In the genomic region with DNA sequence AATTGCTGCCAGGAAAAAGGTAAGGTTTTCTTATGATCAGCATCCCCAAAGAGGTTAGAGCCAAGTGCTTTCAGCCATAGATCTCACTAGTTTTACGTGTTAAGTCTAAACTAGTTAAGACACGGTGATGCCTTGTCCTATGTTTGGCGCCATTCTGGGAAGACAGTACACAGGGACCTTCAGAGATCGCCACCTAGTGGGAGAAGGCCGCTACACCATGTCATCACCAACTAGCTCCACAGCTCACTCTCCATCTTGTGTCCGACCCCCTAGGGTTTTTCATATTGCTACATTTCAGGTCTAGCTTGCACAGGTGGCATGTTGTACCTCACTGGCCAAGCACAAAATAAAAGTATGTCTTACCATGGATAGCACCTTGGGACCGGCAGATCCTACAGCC, we compare ENCODE assay signal across 9 mouse cellular contexts. TPM values are rescaled to one million over a fixed set of nuclear protein-coding genes. Genes with fewer than 3 reads are reported as not detected.
DNase-seq lines count a peak whose midpoint lies in the region; ATAC-seq and TF ChIP-seq lines count a peak whose summit lies in the region.
"Had no signal": no experiment of that assay in that cellular context is flagged by ENCODE, and none has a peak within 500 bp of the region (broad histone marks: within the 10 kb centered on the region; RNA-seq: fewer than 3 reads in every experiment).

No protein-coding gene starts in this region.

- peak; percentile 91 for DNase-seq in ES-CJ7 (ENCODE audit: low read depth, low spot score)
- DNase-seq in heart, postnatal 0 days (ENCODE audit: low spot score) = peak; percentile 61
- DNase-seq in large intestine, adult 2 months (ENCODE audit: low read depth, low spot score) = peak; percentile 44
- DNase-seq in retina, adult 2 months (ENCODE audit: low read depth, low spot score) = peak; percentile 52
- peak; percentile 83 for DNase-seq in thymus, postnatal 25 days

- ATAC-seq in embryonic facial prominence, embryonic 13.5 days (ENCODE audit: insufficient number of reproducible peaks, insufficient read depth, low FRiP score, low TSS enrichment, low read depth) = no peak
- ATAC-seq in heart, postnatal 0 days (ENCODE audit: insufficient read depth, low read depth) = no peak; the same call in 1 of the 2 replicates
- ATAC-seq in lung, embryonic 16.5 days (ENCODE audit: low read depth) = peak; percentile 56

- 10% methylated on average over 7 of the region's 7 CpGs for WGBS in bone marrow, adult 2 months
- WGBS in embryonic facial prominence, embryonic 13.5 days = 10% methylated on average over 7 of the region's 7 CpGs
- WGBS in heart, postnatal 0 days = 11% methylated on average over 7 of the region's 7 CpGs
- WGBS in large intestine, adult 2 months = 10% methylated on average over 7 of the region's 7 CpGs
- WGBS in lung, embryonic 16.5 days = 10% methylated on average over 7 of the region's 7 CpGs

- H3K4me2 ChIP-seq in embryonic facial prominence, embryonic 13.5 days = no peak overlapping the region
- no peak overlapping the region for H3K4me2 ChIP-seq in heart, postnatal 0 days (ENCODE audit: low read depth, low read length)
- no peak overlapping the region for H3K4me2 ChIP-seq in lung, embryonic 16.5 days (ENCODE audit: low read depth, low read length)
- H3K4me2 ChIP-seq: liver, embryonic 15.5 days had no signal

- no peaks in the 10 kb centered on the region for H3K4me1 ChIP-seq in bone marrow, adult 2 months (ENCODE audit: control insufficient read depth, insufficient read depth, low read length)
- H3K4me1 ChIP-seq in embryonic facial prominence, embryonic 13.5 days = peaks cover 9% of the 10 kb centered on the region; the same call in 1 of the 2 replicates
- no peaks in the 10 kb centered on the region for H3K4me1 ChIP-seq in heart, postnatal 0 days (ENCODE audit: control insufficient read depth, insufficient read depth)
- no peaks in the 10 kb centered on the region for H3K4me1 ChIP-seq in lung, embryonic 16.5 days (replicated peaks; ENCODE audit: control insufficient read depth, insufficient read depth, low read length)
- H3K4me1 ChIP-seq: liver, embryonic 15.5 days had no signal

- no peaks in the 10 kb centered on the region for H3K27me3 ChIP-seq in embryonic facial prominence, embryonic 13.5 days
- H3K27me3 ChIP-seq in heart, postnatal 0 days (ENCODE audit: control insufficient read depth, insufficient read depth, low read length) = no peaks in the 10 kb centered on the region
- H3K27me3 ChIP-seq in lung, embryonic 16.5 days (ENCODE audit: control insufficient read depth, insufficient read depth, low read depth, low read length) = no peaks in the 10 kb centered on the region
- H3K27me3 ChIP-seq: liver, embryonic 15.5 days had no signal

- no peak for TF ChIP-seq EP300 in heart, postnatal 0 days (IDR thresholded peaks at IDR 0.05; ENCODE audit: low read depth)

- H3K36me3 ChIP-seq in embryonic facial prominence, embryonic 13.5 days = no peaks in the 10 kb centered on the region
- no peaks in the 10 kb centered on the region for H3K36me3 ChIP-seq in heart, postnatal 0 days (replicated peaks; ENCODE audit: control insufficient read depth, insufficient read depth, low read length)
- no peaks in the 10 kb centered on the region for H3K36me3 ChIP-seq in lung, embryonic 16.5 days (ENCODE audit: control insufficient read depth, insufficient read depth, low read length)
- H3K36me3 ChIP-seq: liver, embryonic 15.5 days had no signal

- no peaks in the 10 kb centered on the region for H3K9me3 ChIP-seq in embryonic facial prominence, embryonic 13.5 days
- no peaks in the 10 kb centered on the region for H3K9me3 ChIP-seq in heart, postnatal 0 days (replicated peaks; ENCODE audit: control insufficient read depth, low read length)
- H3K9me3 ChIP-seq in lung, embryonic 16.5 days (ENCODE audit: control insufficient read depth, low read length) = no peaks in the 10 kb centered on the region
- H3K9me3 ChIP-seq: liver, embryonic 15.5 days had no signal

- H3K27ac ChIP-seq in bone marrow, adult 2 months (ENCODE audit: control insufficient read depth, insufficient read depth, low read depth, low read length, poor library complexity) = no peak overlapping the region
- peak overlapping the region; percentile 72 for H3K27ac ChIP-seq in embryonic facial prominence, embryonic 13.5 days
- no peak overlapping the region for H3K27ac ChIP-seq in heart, postnatal 0 days (ENCODE audit: low read depth)
- H3K27ac ChIP-seq in lung, embryonic 16.5 days (ENCODE audit: low read length) = no peak overlapping the region
- H3K27ac ChIP-seq: liver, embryonic 15.5 days had no signal

- no peak overlapping the region for H3K4me3 ChIP-seq in bone marrow, adult 2 months (replicated peaks; ENCODE audit: control insufficient read depth, low read depth, low read length)
- H3K4me3 ChIP-seq in embryonic facial prominence, embryonic 13.5 days = no peak overlapping the region
- no peak overlapping the region for H3K4me3 ChIP-seq in heart, postnatal 0 days (ENCODE audit: low read depth, low read length)
- no peak overlapping the region for H3K4me3 ChIP-seq in lung, embryonic 16.5 days (ENCODE audit: low read length)
- H3K4me3 ChIP-seq: liver, embryonic 15.5 days had no signal

- H3K9ac ChIP-seq in embryonic facial prominence, embryonic 13.5 days = no peak overlapping the region
- no peak overlapping the region for H3K9ac ChIP-seq in heart, postnatal 0 days (replicated peaks; ENCODE audit: low read depth, low read length)
- no peak overlapping the region for H3K9ac ChIP-seq in lung, embryonic 16.5 days (ENCODE audit: low read length)
- H3K9ac ChIP-seq: liver, embryonic 15.5 days had no signal

- TF ChIP-seq POLR2A in bone marrow, adult 2 months (IDR thresholded peaks at IDR 0.05; ENCODE audit: borderline replicate concordance, control insufficient read depth, low read depth, low read length) = no peak

- peak; percentile 97 for TF ChIP-seq CTCF in bone marrow, adult 2 months (IDR thresholded peaks at IDR 0.05; ENCODE audit: control insufficient read depth, insufficient read depth, low read length)
- peak; percentile 93 for TF ChIP-seq CTCF in heart, postnatal 0 days (IDR thresholded peaks at IDR 0.05; ENCODE audit: low read depth)

RNA-seq across cellular contexts. Expression of a gene that starts 8.6 kb away (rescaled TPM):
- polyA plus RNA-seq in bone marrow, adult 2 months (2011; ENCODE audit: insufficient read depth, insufficient read length, low replicate concordance, missing spikeins) = 0.40 TPM in 1 of 2 replicates, not detected in the other
- 0.56 and 0.62 TPM in 2 replicates for polyA plus RNA-seq in embryonic facial prominence, embryonic 13.5 days (2015; fragmentation: Nextera tagmentation; extraction: Ambion mirVana)
- total RNA-seq in heart, postnatal 0 days (2014; rRNA removed; ENCODE audit: low replicate concordance) = not detected in 2 replicates
- polyA plus RNA-seq in heart, postnatal 0 days (2015; fragmentation: Nextera tagmentation; extraction: Ambion mirVana) = 0.10 and 0.11 TPM in 2 replicates
- polyA plus RNA-seq in large intestine, adult 2 months (2012; rRNA removed) = not detected in 2 replicates
- polyA plus RNA-seq in lung, embryonic 16.5 days (2015; fragmentation: Nextera tagmentation; extraction: Ambion mirVana) = 0.24 and 0.74 TPM in 2 replicates

RNA-seq across cellular contexts. Expression of a gene that starts 9.2 kb away (rescaled TPM):
- polyA plus RNA-seq in bone marrow, adult 2 months (2011; ENCODE audit: insufficient read depth, insufficient read length, low replicate concordance, missing spikeins) = 1.4 TPM in 1 of 2 replicates, not detected in the other
- 0.21 and 0.48 TPM in 2 replicates for polyA plus RNA-seq in embryonic facial prominence, embryonic 13.5 days (2015; fragmentation: Nextera tagmentation; extraction: Ambion mirVana)
- not detected in 2 replicates for total RNA-seq in heart, postnatal 0 days (2014; rRNA removed; ENCODE audit: low replicate concordance)
- polyA plus RNA-seq in heart, postnatal 0 days (2015; fragmentation: Nextera tagmentation; extraction: Ambion mirVana) = 0.04 TPM in 1 of 2 replicates, not detected in the other
- polyA plus RNA-seq in large intestine, adult 2 months (2012; rRNA removed) = 0.06 and 0.10 TPM in 2 replicates
- polyA plus RNA-seq in lung, embryonic 16.5 days (2015; fragmentation: Nextera tagmentation; extraction: Ambion mirVana) = 0.24 and 0.39 TPM in 2 replicates

RNA-seq across cellular contexts. Expression of a gene that starts 40.5 kb away (rescaled TPM):
- 56.3 and 79.1 TPM in 2 replicates for polyA plus RNA-seq in bone marrow, adult 2 months (2011; ENCODE audit: insufficient read depth, insufficient read length, low replicate concordance, missing spikeins)
- 123 and 146 TPM in 2 replicates for polyA plus RNA-seq in embryonic facial prominence, embryonic 13.5 days (2015; fragmentation: Nextera tagmentation; extraction: Ambion mirVana)
- 13.7 and 35.4 TPM in 2 replicates for total RNA-seq in heart, postnatal 0 days (2014; rRNA removed; ENCODE audit: low replicate concordance)
- 55.7 and 59.4 TPM in 2 replicates for polyA plus RNA-seq in heart, postnatal 0 days (2015; fragmentation: Nextera tagmentation; extraction: Ambion mirVana)
- polyA plus RNA-seq in large intestine, adult 2 months (2012; rRNA removed) = 37.6 and 46.7 TPM in 2 replicates
- 99.4 and 105 TPM in 2 replicates for polyA plus RNA-seq in lung, embryonic 16.5 days (2015; fragmentation: Nextera tagmentation; extraction: Ambion mirVana)
